Mouse (Mus musculus) stomach, postnatal 0 days (tissue): ENCODE measurements around the gene Tmem91.

Experiments used
- CTCF ChIP-seq: IDR thresholded peaks from 2 replicates; pipeline ENCODE4 v1.5.1; 2016; ENCODE audit warnings: antibody characterized with exemption, low read depth, mild to moderate bottlenecking, moderate library complexity
- EP300 ChIP-seq: optimal IDR thresholded peaks from 2 replicates; pipeline ENCODE3; 2016; ENCODE audit warnings: antibody characterized with exemption

DNA sequence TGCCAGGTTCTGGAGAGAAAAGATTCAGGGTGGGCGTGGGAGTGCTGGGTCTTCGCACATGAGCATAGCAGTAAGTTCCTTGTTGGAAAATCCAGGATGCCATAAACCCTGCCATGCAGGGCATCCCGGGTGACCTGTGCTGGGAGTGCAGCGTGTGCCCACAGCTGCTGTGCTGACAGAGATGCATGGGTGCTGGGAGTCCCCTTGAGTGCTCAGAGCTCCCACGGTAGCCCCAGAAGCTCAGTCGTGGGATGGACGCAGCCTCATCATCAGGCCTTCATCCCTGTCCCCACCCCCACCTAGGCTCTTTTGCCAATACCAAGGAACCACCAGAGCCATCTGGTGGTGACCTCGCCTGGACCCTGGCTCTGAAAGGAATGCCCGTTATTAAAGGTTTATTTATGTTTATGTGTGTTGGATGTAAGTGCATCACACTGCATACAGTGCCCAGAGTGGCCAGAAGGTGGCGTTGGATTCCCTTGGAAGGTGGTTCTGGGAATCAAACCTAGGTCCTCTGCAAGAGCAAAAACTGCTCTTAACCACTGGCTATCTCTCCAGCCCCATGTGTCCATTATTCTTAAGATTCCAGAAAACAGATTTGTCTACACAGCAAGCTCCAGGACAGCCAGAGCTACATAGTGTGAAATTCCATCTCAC is 49.2 kb downstream of the Tmem91 start:
- TF ChIP-seq CTCF (peak; percentile 70), EP300 (no peak)
